Mouse (Mus musculus): ENCODE results near the gene Aurkb.

The Aurkb gene

DNA sequence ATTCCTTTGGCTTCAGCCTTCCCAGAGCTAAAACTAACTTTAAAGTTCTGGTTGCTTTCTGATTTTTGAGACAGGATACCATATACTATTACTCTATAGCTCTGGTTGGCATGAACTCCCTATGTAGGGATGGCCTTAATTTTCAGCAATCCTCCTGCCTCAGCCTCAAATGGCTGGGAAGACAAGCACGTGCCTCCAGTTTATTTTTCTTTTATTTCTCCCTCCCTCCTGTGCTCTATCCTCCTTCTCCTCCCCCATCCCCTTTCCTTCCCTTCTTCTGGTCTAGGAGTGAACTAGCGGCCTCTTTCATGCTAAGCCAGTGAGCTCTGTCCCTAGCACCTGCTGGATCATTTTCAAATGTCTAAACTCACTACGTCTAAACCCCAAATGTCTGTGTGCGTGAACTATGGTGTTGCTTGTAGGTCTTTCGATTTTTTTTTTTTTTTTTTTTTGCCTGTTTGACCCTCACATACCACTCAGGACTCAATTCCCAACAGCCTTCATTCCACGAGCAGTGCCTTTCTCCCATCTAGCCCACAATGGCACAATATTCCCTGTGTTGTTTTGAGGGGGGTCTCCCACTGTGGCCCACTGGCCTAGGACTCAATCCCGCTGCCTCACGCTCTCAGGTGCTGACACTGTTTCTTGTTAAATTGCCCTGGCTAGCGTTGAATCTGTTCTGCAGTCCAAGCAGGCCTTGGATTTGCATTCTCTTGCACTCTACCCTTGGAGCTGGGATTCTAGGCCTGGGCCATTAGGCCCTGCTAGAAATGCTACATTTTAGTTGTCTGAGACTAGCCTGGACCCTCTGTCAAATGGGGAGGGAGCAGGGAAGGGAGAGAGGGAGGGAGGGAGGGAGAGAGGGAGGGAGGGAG is 19.0 kb downstream of the Aurkb start:
- DNase-seq (ENCODE audit: low read depth), result no peak

DNA sequence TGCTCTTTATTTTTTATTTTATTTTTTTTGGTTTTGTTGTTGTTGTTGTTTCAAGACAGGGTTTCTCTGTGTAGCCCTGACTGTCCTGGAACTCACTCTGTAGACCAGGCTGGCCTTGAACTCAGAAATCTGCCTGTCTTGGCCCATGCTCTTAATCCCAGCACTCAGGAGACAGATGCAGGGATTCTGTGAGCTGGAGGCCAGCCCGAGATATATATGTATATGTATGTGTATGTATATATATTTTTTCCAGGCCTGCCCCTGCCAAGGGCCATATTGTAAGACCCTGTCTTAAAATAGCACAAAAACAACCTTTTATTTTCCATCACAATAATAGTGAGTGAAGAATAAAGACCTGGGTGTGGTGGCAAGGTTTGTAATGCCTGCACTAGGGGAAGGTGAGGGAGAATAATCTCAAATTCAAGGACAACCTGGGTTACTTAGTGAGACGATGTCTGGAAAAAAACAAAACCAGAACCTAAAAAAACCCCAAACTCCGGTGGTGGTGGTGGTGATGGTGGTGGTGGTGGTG is 20.0 kb downstream of the Aurkb start:
- DNase-seq (ENCODE audit: low read depth), result no peak

DNA sequence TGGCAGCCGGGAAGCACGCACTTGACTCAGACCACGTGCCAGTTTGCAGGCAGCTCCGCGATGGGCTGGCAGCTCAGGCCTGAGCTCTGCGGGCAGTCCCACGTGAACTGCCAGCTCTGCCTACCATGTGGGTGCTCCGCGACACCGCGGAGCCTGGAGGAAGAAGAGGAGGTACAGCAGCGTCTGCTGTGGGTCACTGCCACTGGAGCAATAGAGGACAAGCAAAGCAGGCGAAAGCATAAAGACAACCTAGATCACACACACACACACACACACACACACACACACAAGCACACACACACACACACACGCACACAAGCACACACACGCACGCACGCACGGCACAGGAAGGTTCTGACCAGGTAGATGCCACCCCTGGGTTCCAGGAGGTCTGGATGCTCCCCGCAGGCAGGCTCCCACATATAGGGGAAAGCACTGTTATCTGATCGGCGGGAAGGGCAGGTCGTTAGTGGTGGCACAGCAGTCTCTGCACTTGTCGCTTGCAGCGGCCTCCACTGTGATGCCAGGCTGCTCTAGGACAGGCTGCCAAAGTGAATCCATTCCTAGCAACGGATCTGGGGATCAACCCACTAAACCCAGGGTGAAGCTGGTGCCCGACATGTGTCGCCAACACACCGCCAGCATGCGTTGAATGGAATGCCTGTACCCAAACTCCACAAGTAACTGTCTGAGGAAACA is 20.9 kb downstream of the Aurkb start:
- DNase-seq (ENCODE audit: low read depth), result peak; percentile 66

DNA sequence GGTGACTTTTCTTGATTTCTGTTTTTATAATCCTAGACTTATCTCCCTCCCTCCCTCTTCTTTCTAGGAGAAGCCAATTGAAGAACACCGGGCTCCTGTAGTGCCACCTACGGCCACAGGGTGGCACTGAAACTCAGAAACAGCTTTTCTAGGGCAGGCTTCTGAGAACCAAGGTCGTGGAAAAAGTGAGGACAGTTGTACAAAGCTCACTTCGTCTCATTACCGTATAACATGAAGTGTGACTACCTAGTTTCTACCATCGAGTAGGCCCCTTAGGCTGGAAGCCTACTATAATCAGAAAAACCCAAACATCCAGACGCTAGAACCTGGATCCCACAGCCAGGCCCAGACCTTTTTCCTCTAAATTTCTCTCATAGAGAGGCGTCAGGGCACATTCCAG is 21.5 kb downstream of the Aurkb start:
- peak; percentile 93 for DNase-seq (ENCODE audit: low read depth)

DNA sequence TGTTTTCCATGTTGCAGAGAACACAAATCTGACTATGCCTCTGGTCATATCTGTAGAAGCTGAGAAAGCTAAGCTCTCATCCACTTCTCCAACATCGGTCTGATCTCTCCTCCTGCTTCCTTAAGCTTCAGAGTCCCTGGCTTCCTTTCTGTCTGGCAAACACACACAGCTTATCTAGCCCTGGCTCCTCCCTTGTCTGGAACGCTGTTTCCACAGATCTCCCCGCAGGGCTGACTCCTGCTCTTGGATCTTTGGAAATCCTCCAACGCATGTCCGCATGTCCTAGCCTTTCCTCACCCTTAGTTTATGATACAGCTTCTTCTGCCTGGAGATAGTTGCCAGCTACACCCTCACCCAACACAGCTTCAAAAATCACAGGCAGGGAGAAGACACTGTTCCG is 22.2 kb downstream of the Aurkb start:
- no peak for DNase-seq (ENCODE audit: low read depth)

DNA sequence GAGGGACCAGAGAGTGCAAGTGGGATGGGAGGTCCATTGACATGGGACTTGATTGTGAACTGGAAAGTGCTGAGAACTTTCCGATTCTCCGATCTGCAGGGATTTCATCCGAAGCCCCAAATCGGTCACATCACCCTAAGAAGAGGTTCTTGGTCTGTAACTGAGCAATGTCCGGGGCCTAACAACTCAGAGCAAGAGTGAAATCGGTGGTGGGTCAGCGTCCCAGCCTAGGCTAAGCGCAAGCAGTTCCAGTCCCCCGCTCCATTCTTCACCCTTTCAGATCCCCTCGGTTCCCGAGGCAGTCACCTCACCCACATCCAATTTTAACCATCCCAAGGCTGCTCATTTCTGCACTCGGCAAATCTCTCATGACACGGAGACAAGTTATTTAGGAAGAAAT is 24.6 kb downstream of the Aurkb start:
- DNase-seq (ENCODE audit: low read depth), result no peak

DNA sequence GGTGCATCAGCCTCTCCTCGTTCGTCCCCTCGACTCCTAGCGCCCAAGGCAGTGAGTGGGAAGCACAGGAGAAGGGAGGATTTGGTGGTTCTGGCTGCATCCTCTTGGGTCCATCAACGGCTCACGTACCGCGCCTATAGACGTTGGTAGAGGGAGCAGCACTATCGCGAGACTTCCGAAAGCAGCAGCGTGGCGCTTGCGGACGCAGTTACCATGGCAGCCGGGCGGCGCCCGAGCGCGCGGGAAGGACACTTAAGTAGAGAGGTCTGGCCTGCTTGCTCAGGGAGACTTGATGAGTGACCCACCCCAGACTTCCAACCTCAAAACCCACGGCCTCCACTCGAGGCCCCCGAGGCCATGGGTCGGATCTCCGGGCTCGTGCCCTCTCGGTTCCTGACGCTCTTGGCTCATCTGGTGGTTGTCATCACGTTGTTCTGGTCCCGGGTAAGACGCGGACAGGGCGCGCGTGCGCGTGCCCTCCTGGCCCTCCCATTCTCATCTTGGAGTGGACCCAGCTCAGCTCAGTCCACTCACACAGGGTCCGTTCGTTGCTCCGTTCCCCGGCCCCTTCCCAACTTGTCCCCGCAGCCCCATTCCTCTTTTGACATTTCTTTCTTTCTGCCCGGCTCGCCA is 25.3 kb downstream of the Aurkb start, which contains the start of gene Tmem107:
Gene Tmem107, plus strand, starts transcription at position 217 of the 633 bp plus-strand sequence.
- peak; percentile 97 for DNase-seq (ENCODE audit: low read depth)

DNA sequence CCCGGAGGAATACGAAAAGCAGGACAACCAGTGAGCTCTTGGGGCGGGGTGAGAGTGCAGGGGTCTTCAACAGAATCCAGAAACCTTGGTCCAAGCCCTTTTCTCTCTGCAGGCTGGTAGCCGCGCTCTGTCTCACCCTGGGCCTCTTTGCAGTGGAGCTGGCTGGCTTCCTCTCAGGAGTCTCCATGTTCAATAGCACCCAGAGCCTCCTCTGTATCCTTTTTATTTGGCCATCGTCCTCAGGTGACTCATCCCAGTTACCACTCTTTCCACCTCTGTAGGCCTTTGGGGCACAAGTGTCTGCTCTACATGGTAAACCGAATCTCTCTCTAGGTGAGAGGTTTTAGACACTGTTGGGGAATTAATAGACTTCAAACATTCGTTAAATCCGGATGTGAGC is 25.8 kb downstream of the Aurkb start:
- no peak for DNase-seq (ENCODE audit: low read depth)

DNA sequence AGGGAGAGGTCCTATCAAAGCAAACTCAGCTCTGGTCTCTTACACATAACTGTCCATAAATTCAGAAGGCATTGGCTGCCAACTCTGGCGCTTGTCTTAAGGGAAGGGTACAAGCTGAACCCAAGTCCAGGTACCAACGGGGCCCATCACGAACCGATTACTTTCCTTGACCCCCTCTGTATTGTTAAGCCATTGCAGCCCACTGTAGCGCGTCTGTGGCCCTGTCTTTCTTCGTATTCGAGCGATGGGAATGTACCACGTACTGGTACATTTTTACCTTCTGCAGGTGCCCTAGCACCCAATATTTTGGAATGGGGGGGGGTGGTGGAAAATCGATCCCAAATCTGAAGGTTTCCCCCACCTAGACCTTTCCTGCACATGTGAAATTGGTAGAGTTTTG is 26.8 kb downstream of the Aurkb start:
- DNase-seq (ENCODE audit: low read depth), result no peak

DNA sequence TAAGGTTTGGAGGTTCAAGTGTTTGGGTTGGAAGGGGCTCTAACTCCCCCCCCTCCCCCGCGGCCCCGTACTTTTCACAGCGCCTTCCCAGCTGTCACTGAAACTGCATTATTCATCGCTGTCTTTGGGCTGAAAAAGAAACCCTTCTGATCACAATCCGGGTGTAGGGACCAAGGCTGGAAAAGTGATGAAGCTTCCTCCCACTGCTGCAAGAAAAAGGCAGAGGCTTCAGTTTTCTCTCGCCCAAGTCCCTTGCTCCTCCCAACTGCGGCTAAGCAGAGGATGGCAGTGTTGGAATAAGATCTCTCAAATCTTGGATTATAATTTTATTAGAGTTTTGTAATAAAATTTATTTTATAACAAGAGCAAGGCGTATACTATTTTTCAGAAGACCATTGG is 27.2 kb downstream of the Aurkb start:
- no peak for DNase-seq (ENCODE audit: low read depth)

DNA sequence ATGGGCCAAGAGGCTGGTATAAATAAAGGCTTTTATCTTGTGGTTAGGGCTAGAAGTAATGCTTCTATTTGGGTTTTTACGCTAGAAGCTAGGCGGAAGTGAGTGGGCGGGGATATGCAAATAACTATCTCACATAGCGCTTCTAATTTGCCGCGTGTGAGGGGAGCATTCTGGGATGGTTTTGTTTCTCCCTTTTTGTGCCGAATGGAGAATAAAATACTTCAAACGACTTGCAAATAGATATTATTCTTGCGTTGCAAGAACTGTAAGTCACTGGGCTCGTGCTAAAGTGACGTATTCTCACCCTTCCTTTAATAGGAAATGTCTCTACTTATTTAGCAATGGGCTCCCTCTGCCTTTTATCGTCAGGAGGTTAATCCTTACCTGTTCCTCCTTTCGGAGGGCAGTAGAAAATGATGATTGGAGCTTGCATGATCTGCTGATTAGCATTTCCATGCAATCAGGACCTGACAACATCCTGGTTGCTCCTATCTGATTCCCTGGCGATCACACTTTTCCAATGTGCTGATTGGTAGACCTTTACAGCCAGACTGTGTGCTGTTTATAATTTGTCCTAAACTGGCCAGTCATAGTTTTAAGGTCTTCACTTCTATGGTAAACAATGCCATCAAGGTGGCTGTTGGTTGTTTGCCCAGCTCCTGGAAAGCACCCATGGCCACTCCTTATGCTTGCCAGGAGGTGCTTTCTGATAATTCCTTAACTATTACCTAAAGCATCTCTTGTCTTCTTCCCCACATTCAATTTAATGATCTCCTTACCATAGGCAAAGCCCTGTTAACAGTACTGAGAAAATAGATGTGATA is 27.8 kb downstream of the Aurkb start:
- peak; percentile 99 for DNase-seq (ENCODE audit: low read depth)

DNA sequence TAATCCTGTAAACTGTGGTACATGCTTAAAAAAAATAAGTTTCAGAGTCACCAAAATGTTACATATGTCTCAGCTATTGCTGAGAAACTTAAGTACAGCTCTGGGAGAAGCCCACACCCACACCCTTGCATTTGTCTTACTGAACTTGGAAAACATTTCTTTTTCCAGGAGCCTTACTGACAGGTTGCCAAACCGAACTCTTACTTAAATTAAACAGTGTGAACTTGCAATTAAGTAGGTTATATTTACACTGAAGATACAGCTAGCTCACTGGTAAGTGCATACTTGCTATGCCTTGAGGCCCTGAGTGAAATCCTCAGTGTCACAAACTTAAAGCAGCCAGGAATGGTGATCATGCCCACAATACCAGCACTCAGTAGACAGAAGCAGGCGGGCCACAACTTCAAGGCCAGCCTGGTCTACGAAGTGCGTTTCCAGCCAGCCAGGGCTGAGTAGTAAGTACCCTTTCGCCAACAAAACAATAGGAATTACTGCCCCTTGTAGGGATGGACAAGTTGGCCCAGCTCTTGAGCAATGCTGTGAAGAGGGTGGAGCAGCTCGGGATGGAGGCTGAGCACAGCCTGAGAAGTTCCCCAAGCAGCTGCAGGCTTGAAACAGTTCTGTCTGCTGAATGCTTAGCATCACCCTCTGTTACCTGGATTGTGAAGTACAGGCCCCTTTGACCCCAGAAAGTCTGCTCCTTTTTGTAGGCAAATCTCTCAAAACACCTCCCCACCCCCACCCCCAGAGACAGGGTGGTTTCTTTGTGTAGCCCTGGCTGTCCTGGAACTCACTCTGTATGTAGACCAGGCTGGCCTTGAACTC is 28.7 kb downstream of the Aurkb start:
- no peak for DNase-seq (ENCODE audit: low read depth)

DNA sequence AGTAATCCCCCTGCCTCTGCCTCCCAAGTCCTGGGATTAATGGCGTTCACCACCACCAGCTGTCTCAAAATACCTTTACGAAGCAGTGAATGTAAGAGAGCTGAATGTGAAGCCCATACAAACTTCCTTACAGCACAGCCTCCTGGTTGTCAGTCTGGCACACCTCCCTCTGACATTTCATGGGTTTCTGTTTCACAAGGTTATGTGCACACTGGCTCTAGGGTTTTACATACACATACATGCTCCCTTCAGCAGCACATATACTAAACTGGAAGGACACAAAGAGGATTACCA is 29.3 kb downstream of the Aurkb start:
- peak; percentile 39 for DNase-seq (ENCODE audit: low read depth)

DNA sequence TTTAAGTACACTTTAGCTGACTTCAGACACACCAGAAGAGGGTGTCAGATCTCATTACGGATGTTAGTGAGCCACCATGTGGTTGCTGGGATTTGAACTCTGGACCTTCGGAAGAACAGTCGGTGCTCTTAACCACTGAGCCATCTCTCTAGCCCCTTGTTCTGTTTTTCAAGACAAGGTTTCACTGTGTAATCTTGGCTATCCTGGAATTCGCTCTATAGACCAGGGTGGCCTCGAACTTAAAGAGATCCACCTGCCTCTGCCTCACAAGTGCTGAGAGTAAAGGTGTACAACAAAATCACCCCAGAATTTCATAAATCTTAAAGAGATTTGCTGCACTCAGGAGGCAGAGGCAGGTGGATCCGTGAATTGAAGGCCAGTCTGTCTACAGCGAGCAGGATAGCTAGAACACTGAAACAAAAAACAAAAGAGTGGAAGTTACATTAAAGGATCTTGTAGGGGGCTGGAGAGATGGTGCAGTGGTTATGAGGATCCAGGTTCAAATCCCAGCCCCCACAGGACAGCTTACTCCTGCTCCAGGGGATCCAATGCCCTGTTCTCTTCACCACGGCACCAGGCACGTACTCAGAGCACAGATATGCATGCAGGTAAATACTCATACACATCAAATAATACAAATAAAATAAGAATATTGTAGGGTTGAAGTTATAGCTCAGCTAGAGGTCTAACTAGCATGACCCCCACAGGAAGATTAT is 30.5 kb downstream of the Aurkb start:
- DNase-seq (ENCODE audit: low read depth), result no peak

DNA sequence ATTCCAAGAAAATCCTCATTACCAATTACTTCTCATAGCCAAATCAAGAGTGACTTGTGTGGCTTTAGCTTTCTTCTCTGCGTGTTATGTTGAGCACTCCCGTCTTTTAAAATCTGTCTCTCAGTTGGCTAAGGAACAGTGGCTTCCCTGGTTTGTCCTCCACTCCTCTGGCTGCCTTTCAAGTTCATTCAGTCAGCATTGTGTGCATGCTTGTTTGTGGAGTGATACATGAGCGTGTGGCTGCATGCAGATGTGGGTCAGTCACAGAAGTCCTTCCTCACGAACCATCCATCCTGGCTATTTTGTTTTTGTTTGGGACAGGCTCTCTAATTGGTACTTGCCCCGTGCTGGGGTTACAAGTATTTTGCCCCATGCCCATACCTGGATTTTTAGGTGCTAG is 31.1 kb downstream of the Aurkb start:
- no peak for DNase-seq (ENCODE audit: low read depth)

DNA sequence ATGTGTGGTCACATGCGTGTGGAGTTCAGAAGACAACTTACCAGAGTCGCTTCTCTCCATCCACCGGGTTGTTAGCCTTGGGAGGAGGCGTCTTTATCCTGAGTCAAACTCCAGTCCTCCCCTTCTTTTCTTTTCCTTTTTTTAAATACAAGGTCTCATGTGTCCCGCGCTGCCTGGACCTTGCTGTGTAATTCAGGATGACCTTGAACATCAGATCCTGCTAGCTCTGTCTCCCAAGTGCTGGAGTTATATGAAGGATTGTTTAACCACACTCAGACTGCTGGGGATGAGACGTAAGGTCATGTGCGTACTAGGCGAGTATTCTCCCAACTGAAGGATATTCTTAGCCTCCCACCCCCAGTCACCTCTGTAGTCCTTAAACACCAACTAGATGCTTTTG is 31.9 kb downstream of the Aurkb start:
- no peak for DNase-seq (ENCODE audit: low read depth)

DNA sequence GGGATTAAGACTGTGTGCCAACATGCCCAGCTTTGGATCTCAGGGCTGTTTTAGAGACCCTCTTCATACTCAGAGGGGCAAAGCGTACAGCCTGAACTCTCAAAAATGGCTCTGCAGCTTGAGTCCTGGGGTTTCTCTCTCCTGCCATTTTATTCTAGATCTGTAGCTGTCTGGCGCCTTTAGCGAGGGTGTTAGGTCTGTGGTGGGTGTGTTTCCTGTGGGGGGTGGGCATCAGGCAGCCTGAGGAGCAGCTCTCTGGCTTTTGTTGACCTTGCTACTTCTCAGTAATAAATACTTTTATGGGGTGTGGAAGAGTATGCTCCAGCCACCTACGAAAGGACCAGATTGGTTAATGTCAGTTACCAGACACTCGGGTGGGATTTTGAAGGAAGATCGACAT is 32.6 kb downstream of the Aurkb start:
- DNase-seq (ENCODE audit: low read depth), result no peak

DNA sequence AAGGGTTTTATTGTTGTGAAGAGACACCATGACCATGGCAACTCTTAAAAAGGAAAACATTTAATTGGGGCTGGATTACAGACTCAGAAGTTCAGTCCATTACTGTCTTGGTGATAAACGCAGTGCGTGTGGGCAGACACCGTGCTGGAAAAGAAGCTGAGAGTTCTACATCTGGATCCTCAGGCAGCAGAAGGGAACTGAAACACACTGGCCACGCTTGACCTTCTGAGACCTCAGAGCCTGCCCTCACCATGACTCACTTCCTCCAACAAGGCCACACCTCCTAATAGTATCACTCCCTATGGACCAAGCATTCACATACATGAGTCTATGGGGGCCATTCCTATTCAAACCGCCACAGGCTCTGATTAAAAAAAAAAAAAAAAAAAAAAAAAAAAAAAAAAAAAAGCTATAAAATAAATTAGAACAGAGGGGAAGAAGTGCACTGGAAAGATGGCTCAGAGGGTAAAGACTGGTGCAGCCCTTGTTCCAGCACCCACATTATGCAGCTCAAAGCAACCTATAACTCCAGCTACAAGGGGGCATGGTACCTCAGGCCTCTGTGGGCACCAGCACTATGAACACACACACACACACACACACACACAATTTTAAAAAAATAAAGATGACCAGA is 33.5 kb downstream of the Aurkb start:
- no peak for DNase-seq (ENCODE audit: low read depth)

DNA sequence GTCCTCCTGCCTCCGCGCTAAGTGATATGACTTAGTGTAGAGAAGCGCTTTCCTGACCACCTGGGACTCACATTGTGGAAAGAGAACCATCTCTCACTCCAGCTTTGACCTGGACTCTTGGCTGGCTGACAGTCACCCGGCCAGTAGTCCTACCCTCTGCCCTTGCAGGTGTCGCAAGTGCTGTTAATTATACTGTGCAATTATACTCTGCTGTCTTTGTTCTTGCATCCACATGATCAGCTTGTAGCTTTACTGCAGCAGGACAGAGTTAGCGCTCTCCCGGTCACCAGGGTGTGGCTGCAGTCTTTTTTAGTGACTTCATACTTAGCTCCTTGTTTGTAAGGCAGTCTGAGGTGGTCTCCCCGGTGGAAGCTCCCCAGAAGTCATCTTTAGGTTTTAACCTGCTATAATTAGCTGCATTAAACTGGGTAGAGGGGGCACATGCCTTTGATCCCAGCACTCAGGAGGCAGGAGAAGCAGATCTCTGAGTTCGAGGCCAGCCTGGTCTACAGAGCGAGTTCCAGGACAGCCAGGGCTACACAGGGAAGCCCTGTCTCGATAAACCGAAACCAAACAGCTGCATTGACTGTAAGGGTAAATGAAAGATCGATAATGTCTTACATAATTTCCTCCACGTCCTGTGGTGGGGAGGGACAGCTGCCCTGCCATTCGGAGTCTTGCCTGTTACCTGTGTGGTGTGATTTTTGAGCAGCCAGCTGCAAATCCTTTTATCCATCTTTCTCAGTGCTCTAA is 34.8 kb downstream of the Aurkb start:
- no peak for DNase-seq (ENCODE audit: low read depth)
